Mouse (Mus musculus) central nervous system, embryonic 18 days (tissue): ENCODE data around the gene Gm6337. TPM values are rescaled to one million over a fixed set of nuclear protein-coding genes. Genes with fewer than 3 reads are reported as not detected.

ENCODE experiments used
- polyA plus RNA-seq: library from polyadenylated mRNA; depleted of rRNA; stranded (reverse); fragments of >200 nt; gene quantifications from 2 replicates; pipeline ENCODE4 v1.2.3, GENCODE M21; 2012; rRNA removed

Gm6337 gene
- not detected in 2 replicates for polyA plus RNA-seq

DNA sequence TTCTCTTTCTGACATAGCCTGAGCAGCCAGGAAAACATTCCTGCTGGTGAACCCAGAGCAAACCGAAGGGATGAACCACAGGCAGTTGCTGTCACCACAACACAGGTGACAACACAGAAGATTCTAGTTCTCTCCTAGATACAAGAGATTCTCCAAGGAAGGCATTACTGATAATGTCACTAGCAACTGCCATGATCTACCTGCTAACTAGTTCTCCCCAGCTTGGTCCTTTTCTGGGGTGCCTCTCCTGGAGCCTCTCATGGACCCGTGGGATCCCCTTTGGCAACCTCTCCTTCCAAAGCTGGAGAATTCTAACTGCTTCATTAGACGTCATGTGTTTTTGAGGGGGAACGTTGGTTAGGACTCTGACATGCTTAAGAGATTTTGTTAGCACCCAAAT lies at the start of gene Gm6337:
Gm6337 (minus strand) TSS at position 101 of the 400 bp plus-strand sequence.

DNA sequence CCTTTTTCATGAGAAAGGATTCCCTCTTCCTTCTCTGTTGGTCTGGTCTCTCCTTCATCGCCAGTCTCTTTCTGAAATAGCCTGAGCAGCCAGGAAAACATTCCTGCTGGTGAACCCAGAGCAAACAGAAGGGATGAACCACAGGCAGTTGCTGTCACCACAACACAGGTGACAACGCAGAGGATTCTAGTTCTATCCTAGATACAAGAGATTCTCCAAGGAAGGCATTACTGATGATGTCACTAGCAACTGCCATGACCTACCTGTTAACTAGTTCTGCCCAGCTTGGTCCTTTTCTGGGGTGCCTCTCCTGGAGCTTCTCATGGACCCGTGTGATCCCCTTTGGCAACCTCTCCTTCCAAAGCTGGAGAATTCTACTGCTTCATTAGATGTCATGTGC lies 35.8 kb upstream of the Gm6337 start, which contains the start of gene Gm8206:
Gm8206 (minus strand) TSS at position 101 of the 400 bp plus-strand sequence.

Other genes with a start within 250 kb of the Gm6337 start
- not detected in 2 replicates for gene Gm3424, start 227.9 kb downstream of the Gm6337 start, polyA plus RNA-seq
- 0.96 and 1.0 TPM in 2 replicates for gene Gm8237, start 177.9 kb downstream of the Gm6337 start, polyA plus RNA-seq
- 3.5 and 4.1 TPM in 2 replicates for gene Gm3248, start 96.5 kb downstream of the Gm6337 start, polyA plus RNA-seq
- not detected in 2 replicates for gene Gm3453, start 79.1 kb downstream of the Gm6337 start, polyA plus RNA-seq
- gene Gm8206, start 35.7 kb upstream of the Gm6337 start, polyA plus RNA-seq: 6.6 and 7.4 TPM in 2 replicates
- gene Gm3468, start 50.4 kb upstream of the Gm6337 start, polyA plus RNA-seq: 11.3 and 11.7 TPM in 2 replicates
- not detected in 2 replicates for gene Gm3476, start 67.5 kb upstream of the Gm6337 start, polyA plus RNA-seq
- gene Gm21560, start 161.0 kb upstream of the Gm6337 start, polyA plus RNA-seq: 0.03 and 0.05 TPM in 2 replicates
- 4.3 and 4.9 TPM in 2 replicates for gene Gm3411, start 229.0 kb upstream of the Gm6337 start, polyA plus RNA-seq
- gene Gm21103, start 246.6 kb upstream of the Gm6337 start, polyA plus RNA-seq: 0.27 and 0.37 TPM in 2 replicates